Mouse (Mus musculus) monocyte, adult 5-6 weeks (primary cell): ENCODE data around the gene Itpr1. TPM values are rescaled to one million over a fixed set of nuclear protein-coding genes. Genes with fewer than 3 reads are reported as not detected.

Experiments used
- ATAC-seq: fragments of 153-309, 156-312 bp; replicated peaks from 2 replicates; pipeline ENCODE4 v1.8.0; 2017; ENCODE audit warnings: mild to moderate bottlenecking; ENCODE audit not compliant: low TSS enrichment, insufficient number of reproducible peaks, severe bottlenecking, poor library complexity, low FRiP score
- total RNA-seq: library from RNA; stranded (forward); fragments of 200-1000, 200-491, 200-594 nt; gene quantifications from 3 replicates; pipeline ENCODE4 v1.2.3, GENCODE M21; 2017

Gene Itpr1
- total RNA-seq, 1 experiment from 2014 or later = 89.4 TPM

DNA sequence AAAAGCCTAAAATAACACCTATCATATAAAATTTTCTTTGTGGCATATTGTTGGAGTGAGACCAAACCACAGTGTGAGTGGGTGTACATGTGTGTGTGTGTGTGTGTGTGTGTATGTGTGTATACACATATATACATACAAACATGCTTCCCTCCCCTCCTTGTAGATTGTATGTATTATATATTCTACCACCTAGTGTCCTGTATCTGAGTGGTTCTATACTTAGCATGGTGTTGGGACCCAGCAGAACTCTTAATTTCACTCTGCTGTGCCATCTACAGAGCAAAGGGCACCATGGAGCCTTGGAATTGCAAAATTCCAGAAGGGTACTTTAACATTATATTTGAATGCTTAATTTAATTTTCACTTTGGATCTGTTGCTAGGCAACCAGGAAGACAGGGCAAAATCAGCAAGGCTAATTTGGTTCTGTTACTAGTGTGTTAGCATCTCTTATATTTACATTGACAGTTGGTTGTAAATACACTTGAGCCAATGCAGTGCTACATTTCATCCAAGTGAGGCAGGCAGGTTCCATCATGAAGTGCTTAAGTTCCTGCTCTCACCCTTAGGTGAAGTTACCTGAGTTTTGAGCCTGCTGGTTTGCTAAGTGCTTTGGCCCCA lies 122.4 kb downstream of the Itpr1 start:
- no peak for ATAC-seq

DNA sequence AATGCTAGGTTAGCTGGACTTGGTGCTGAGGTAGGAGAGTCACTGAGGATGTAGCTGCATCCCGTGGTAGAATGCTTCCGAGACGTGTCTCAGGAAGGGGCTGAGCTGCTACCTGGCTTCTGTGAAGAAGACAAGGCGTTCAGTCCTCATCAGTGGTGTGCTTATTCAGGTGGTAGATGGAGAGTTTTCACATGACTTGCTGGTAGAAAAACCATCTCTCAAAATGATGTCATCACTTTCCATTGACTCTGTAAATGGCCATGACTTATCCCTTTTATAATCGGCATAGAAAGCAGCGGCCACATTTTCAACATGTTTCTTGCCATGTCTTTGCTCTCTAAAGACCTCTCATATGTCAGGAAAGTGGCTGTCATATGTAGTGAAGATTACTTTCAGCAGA lies 123.6 kb downstream of the Itpr1 start:
- ATAC-seq = no peak

DNA sequence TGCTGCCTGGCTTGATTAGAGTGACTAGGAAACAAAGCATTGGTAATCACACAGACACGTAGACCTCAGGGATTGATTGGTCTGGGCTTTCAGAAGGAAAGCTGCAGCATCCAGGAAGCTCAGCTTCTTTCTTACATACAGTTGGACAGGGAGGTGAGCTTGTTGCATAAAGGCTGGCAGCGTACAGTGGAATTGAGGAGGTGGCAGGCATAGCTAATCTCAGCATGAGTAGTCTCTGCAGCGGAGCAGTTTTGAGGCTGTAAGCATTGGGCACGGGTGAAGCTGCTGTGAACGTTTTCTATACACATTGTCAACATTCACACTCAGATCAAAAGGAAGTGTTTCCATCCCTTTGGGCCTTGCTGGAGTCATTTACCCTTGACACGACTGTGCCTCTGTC lies 124.4 kb downstream of the Itpr1 start:
- ATAC-seq = no peak

DNA sequence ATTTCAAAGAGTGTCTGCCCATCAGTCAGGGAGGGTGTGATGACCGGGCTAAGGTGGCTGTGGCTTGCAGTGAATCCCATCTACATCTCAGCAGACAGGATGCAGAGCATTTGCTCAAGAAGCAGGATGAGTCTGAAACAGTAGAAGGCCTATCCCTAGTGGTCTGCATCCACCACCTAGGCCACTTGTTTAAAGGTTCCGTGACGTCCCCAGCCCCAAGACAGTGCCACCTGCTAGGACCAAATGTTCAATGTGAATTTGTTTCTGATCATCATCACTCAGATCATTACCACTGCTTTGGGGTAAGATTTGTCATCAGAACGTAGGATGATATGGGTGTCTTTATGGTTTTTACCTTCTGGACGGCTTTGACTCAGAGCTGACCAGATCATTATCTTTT lies 125.5 kb downstream of the Itpr1 start:
- ATAC-seq = no peak

DNA sequence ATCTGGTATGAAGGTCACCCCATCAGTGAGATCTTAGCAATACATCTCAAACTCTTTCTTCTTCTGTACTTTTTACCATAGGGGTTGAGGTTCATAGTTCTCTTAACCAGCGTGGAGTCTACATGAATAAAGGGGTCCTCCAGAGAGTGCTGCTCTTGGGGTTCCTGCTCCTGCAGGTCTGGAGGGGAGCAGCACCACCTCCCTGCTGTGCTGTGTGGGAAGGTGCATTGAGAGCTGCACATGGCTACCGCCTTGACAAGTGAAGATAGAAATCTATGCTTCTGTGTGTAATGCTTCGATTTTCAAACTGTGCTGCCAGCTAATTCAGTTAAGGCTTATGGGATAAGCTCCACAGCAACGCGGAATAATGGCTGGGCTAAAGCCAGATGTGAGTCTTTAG lies 130.1 kb downstream of the Itpr1 start:
- no peak for ATAC-seq

DNA sequence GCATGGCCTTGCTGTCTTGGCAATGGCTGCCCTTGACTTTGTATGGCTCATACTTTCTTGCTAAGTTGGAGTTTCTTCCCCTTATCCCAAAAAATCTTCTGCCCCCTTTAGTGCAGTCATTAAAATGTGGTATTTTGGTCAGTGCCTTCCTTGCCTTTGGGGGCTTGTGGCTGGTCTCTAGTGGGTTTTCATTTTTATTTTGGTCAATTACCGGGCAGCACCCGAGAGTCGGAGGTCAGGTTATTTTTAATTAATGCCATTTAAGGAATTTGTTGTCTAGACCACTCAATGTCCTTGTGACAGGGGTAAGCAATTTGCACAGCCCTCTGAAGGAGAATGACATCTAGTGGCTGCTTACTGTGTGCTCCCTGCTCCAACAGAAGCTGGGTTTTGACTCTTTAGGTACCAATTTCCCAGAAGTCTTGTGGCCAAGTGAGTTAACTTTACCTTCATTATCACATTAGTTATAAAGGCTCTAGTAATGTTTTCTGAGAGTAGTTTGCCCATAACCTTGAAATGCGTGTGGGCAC lies 130.9 kb downstream of the Itpr1 start:
- ATAC-seq = no peak

DNA sequence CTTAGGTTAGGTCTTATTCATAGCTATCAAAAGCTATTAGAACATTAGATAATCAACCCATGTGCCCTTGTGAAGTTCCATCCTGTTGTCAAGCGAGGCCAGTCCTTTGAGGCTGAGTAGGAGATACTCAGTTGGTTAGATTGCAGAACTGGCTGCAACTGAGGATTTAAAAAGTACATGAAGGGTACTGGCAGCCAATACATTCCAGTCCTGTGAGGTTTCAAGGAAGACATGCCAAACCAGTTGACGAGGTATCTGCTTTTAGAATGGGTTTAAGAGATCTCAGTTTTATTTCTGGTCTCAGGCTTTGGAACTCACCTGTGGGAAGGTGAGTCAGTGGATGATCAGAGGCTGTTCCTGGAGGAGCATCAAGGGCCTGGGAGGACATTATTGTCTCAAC lies 137.9 kb downstream of the Itpr1 start:
- no peak for ATAC-seq

DNA sequence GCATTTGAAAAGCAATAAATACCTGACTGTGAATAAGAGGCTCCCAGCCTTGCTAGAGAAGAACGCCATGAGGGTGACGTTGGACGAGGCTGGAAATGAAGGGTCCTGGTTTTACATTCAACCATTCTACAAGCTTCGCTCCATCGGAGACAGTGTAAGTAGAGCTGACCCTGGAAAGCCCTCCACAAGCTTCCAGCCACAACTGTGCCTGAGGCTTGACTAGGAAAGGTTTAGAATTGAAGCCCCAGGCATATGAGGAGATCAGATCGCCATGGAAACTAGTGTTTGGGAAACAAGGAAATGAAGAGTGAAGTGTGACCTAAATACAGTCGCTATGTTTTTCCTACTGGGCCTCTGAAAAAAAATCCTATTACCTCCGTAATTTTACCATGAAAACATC lies 139.1 kb downstream of the Itpr1 start:
- no peak for ATAC-seq

DNA sequence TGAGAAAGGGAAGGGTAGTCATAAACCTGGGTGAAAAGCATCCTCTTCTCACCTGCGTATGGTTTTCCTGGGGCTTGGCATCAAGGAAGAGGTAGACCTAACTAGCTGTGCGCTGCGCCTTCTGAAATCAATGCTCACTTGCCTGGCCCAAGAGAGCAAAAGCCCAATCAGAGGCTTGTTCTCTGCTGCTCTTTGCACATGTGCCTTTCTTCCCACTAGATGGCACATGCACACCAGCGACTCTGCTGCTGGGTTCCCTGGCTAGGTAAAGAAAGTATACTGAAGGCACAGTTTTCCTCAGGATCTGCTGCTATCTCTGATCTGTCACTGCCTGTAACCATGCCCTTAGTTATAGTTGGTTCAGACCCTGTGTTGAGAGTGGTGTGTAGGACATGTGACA lies 154.5 kb downstream of the Itpr1 start:
- ATAC-seq = no peak

DNA sequence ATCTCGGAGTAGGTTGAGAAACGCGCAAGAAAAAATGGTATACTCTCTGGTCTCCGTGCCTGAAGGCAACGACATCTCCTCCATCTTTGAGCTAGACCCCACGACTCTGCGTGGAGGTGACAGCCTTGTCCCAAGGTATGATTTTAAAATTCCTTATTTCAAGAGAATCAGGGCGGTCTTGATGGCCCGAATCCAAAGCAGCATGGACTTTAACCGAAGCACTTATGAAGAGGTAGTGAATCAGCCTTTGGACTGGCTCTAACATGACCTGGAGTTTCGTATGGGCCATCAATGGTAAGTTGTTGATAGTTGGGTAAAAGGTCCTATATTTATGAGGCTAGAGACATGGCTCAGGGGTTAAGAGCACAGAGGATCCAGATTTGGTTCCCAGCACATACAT lies 156.1 kb downstream of the Itpr1 start:
- no peak for ATAC-seq

DNA sequence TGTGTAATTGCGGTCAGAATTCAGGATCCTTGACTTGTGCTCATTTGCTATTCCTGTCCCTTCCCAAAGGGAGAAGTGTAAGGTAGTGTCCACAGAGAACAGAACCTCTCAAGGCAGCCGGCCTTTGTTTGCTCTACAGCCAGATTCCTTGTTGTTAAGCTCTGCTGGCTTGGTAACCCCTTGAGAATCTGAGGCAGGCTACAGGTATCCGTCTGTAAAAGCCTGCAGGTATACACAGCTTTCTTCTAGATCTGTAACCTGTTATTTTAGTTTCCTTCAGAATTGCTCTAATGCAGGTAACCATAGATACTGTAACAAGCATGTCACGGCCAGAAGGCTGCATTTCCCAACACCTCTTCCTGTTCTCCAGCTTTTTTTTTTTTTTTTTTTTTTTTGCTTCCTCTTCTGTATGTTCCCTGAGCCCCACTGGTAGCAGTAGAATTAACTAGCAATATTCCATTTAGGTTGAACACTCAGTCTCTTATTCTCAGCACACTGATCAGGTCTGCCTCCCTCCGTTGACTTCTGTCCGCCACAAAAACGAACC lies 158.5 kb downstream of the Itpr1 start:
- ATAC-seq = no peak

DNA sequence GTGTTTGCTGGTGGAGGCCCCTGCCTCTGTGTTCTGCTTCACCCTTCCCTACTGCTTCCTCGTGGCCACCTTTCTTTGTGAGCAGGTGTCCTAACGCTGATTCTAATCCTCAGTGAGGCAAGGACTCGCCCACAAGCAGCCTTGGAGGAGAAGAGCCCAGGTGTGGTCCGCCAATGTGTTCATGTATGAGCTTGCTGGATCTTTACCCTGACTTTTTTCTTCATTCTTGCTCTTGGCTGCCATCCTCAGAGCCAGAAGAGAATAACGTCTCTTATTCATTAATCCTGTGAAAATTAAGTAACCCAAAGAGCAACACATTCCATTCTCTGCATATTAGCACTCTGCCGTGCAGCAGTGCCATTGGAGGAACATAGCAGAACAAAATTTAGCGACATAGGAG lies 161.1 kb downstream of the Itpr1 start:
- ATAC-seq = no peak

DNA sequence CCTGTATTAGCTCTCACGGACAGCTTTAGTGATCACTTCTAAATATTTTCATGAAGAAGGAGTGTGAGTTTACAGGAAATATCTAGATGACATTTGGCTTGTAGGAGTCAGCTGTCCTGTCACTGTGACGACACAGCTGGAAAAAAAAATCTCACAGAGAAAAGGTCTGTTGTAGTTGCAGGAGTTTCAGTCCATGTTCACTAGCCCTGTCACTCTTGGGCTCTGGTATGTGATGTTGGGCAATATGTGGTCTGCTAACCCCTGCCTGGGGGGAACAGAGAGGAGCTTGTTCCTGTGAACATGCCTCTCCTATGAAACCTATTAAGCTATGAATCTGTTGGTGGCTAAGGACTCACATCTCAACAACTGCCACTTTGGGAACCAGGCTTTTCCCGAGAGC lies 166.1 kb downstream of the Itpr1 start:
- no peak for ATAC-seq

DNA sequence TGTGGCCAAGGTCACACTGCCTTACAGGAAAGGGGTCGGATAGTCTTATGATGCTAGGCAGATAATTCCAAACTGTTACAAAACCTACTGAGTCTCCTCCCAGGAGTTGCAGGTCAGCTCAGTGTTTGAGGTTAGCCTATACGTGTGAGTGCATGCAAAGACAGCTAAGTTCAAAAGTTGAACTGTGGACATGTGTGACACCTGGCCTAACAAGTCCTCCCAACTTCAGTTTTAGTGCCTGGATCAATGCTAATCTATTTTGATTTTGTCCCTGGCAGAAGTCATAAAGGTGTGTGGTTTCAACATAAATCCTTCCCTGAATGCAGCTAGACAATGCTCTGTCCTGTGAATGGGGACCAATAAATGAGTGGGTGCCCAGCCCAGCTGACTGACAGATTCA lies 167.3 kb downstream of the Itpr1 start:
- ATAC-seq = no peak

DNA sequence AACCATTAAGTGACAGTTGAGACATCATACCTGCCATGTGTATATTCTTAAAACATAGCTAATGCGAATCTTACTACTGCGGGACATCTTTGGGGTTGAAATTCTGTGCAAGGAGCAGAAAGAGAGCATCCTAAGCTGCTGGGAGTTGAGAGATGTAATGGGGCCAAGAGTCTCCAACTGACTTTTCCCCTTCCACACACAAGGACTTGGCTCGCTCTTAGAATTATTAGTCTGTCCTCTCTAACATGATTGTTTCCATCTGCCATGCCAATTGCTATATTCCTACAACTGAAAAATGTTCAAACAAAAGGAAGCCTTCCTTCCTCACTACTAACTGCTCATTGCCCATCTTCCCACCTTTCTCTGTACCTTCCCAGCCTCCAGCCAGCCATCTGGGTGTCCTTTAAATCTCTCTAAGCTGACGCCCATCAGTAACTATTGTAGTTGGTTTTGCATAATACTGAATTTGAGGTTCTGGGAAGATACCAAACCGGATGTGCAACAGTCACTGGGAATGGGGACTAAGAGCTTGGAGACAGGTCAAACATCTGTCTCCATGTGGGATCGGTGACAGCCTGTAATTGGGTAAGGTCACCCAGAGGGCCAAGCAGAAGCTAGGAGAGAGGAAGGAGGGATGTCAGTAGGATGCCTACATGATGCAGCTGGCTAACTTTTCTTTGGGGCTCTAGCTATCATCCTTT lies 177.9 kb downstream of the Itpr1 start:
- ATAC-seq = no peak

DNA sequence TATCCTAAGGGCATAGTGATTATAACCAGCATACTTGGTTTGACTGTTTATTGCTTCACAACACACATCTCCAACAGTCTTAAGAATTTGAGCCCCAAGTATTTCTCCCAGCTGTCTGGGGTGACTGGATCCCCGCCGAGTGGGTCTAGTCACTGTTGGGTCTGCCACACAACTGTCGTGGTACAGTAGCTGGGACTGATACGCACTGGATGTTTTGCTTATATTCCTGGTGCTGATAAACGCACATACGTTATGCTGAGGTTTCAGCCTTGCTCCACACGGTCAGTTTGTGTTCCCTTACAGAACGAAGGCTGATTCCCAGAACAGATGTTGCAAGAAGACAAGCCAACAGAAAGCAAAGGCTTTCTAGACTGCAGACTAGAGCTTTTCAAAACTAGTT lies 180.2 kb downstream of the Itpr1 start:
- no peak for ATAC-seq

DNA sequence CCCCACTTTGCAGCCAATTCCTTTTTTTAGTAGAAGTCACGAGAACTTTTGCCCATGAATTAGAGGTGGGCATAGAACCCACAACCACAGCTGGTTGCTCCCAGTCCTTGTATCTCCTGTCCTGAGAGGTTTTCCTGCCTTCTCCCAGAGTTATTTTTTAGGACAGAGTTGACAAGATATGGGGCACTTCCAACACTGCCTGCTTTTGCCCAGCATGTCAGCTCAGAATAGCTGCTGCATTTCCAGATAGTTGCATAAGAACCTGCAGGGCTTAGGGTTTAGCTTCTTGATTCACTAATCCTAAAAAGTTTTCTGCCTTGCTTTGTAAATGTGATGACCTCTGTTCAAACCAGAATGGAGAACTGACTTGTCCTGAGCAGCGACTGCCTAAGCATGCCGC lies 185.1 kb downstream of the Itpr1 start:
- no peak for ATAC-seq

DNA sequence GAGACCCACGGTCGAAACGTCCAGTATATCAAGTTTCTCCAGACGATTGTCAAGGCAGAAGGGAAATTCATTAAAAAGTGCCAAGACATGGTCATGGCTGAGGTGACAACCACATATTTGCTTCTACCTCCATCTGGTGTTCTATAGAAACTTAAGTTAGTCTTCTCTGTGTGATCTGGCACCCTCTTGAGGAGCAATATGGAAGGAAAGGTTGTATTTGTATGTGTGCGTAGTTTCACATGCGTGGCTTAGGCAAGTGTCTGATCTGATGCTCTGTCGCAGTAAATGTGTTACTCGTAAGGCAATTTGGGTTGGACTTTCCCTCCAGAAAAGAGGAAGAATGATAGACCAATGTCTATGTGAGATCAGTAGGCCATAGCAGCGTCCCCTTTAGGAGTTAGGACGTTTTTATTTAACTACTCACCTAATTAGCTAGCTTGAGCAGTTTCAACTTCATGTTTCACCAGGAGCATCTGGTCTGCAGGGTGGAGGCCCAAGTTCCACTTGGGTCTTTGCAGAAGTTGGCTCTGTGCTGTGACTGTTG lies 188.6 kb downstream of the Itpr1 start:
- 0 out of 2 replicates have a peak, but pooled peaks have one; percentile 25 for ATAC-seq

DNA sequence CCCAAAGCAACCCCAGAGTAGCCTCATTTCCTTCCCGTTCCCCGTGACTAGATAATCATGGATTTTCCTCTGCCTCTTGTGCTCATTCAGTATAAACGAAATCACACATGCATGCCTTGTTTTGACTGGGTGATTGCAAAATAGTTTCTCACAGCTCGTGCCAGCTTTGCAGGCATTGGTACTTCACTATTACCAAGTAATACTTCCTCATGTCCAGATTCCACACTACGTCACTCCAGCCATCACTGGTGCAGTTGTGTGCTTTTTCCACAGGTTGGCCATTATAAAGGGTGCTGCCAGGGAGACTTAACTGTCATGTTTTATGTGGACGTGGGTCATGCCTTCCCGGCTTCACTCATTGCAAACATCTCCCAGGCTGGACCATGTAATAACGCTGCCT lies 191.8 kb downstream of the Itpr1 start:
- no peak for ATAC-seq

DNA sequence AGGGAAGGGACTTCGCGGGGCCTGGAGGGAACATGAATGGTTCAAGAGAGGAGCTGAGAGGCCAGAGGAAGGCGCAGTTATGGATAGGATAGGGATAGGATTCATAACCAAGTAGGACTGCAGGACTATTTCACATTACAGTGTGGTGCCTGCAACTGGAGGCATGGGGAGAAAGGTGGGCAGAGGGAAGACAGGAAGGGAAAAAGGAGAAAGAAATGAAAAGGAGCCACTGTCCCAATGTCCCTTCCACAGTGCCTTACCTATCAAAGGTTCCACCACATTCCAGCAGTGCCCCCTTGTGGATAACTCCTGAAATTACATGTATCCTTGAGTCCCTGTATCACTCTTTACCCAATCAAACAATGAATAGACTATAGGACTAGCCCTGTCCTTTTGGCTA lies 195.2 kb downstream of the Itpr1 start:
- ATAC-seq = peak; percentile 63
